Mouse (Mus musculus) liver, embryonic 16.5 days (tissue): ENCODE measurements around the gene Cntn1. TPM values are rescaled to one million over a fixed set of nuclear protein-coding genes. Genes with fewer than 3 reads are reported as not detected.

Experiments used
- ATAC-seq: fragments of 200-750 bp; cut with Nextera tagmentation; 2 replicates; pipeline ENCODE4 v1.8.0; 2017; ENCODE audit warnings: low read depth, mild to moderate bottlenecking, moderate number of reproducible peaks, moderate library complexity
- H3K27ac ChIP-seq: fragments of 300-500 bp; sonication (generic); 2 replicates; pipeline ENCODE4 v1.5.1; 2014; ENCODE audit warnings: mild to moderate bottlenecking, low read length
- H3K27me3 ChIP-seq: fragments of 300-500 bp; sonication (generic); 2 replicates; pipeline ENCODE4 v1.6.1; 2014; ENCODE audit warnings: low read depth, low read length, mixed read lengths; ENCODE audit not compliant: control insufficient read depth, insufficient read depth
- H3K36me3 ChIP-seq: fragments of 300-500 bp; sonication (generic); 2 replicates; pipeline ENCODE4 v1.6.1; 2014; ENCODE audit warnings: mild to moderate bottlenecking; ENCODE audit not compliant: control insufficient read depth, insufficient read depth
- H3K4me1 ChIP-seq: fragments of 300-500 bp; sonication (generic); 2 replicates; pipeline ENCODE4 v1.6.1; 2014; ENCODE audit warnings: low read depth, low read length, mixed read lengths; ENCODE audit not compliant: control insufficient read depth
- H3K4me2 ChIP-seq: fragments of 300-500 bp; sonication (generic); 2 replicates; pipeline ENCODE4 v1.6.1; 2014; ENCODE audit warnings: low read depth, low read length, mixed read lengths
- H3K4me3 ChIP-seq: fragments of 300-500 bp; sonication (generic); 2 replicates; pipeline ENCODE4 v1.5.1; 2014; ENCODE audit warnings: low read depth, mild to moderate bottlenecking, low read length
- H3K9ac ChIP-seq: fragments of 300-500 bp; sonication (generic); 2 replicates; pipeline ENCODE4 v1.6.1; 2014; ENCODE audit warnings: low read depth, low read length
- H3K9me3 ChIP-seq: fragments of 300-500 bp; sonication (generic); replicated peaks from 2 replicates; pipeline ENCODE4 v1.6.1; 2016; ENCODE audit warnings: low read length; ENCODE audit not compliant: control insufficient read depth
- WGBS: fragments of 180-500 bp; shearing (Covaris S2); extraction: QIAGEN DNeasy Blood & Tissue Kit; methylation state at CpG from one replicate; pipeline ENCODE4 v1.1.7; 2014; ENCODE audit not compliant: insufficient replicate concordance; 5-methylcytosine and 5-hydroxymethylcytosine counted together
- polyA plus RNA-seq: library from polyadenylated mRNA; unstranded; fragments of >200 nt; fragmentation: Nextera tagmentation; extraction: Ambion mirVana; gene quantifications from 2 replicates; pipeline ENCODE4 v1.2.1, GENCODE M21; 2015

The Cntn1 gene
- polyA plus RNA-seq, 1 experiment from 2014 or later = 0.08 TPM

- Histone ChIP-seq H3K4me2 (no peak overlapping the region), H3K9ac (no peak overlapping the region), H3K4me3 (no peak overlapping the region), H3K36me3 (no peaks in the 10 kb centered on the region), H3K9me3 (no peaks in the 10 kb centered on the region), H3K27me3 (no peaks in the 10 kb centered on the region), H3K4me1 (no peaks in the 10 kb centered on the region), H3K27ac (no peak overlapping the region)
- ATAC-seq = no peak
- 42% methylated on average over 4 of the region's 4 CpGs for WGBS
These were observed 111.9 kb downstream of the Cntn1 start for GRCm38 (mm10) chr15:92162835-92163234.

- 58% methylated on average over 3 of the region's 3 CpGs for WGBS
These were observed 113.2 kb downstream of the Cntn1 start for GRCm38 (mm10) chr15:92164127-92164526.

GRCm38 (mm10) chr15:92166266-92166665, 115.3 kb downstream of the Cntn1 start:
- 71% methylated on average over 5 of the region's 5 CpGs for WGBS
- Histone ChIP-seq H3K27me3 (no peaks in the 10 kb centered on the region), H3K4me2 (no peak overlapping the region), H3K9me3 (no peaks in the 10 kb centered on the region), H3K36me3 (no peaks in the 10 kb centered on the region), H3K4me3 (no peak overlapping the region), H3K27ac (no peak overlapping the region), H3K9ac (no peak overlapping the region), H3K4me1 (no peaks in the 10 kb centered on the region)
- no peak for ATAC-seq

More at GRCm38 (mm10) chr15:92164127-92164526, 113.2 kb downstream of the Cntn1 start:
- Histone ChIP-seq H3K9me3 (no peaks in the 10 kb centered on the region), H3K36me3 (no peaks in the 10 kb centered on the region), H3K27ac (no peak overlapping the region), H3K4me3 (no peak overlapping the region), H3K27me3 (no peaks in the 10 kb centered on the region), H3K9ac (no peak overlapping the region), H3K4me1 (no peaks in the 10 kb centered on the region), H3K4me2 (no peak overlapping the region)
- no peak for ATAC-seq

DNA sequence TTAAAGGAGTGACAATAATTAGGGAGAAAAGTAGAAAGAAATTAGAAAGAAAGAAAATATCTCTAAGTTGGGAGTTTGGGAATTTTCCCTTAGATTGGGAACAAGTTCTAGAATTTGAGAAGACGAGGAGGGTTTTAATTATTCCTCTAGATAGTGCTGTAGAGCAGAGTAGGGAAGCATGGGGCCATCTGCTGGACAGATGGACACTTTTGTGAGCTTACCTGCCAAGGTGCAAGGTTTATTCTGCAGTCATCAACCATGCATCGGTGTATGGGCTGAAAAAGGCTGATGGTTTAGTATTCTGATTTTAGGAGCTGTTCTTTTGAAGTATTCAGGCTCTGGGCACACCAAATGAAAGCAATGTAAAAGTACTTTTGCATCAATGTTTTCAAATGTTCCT, 124.8 kb downstream of the Cntn1 start:
- Histone ChIP-seq H3K4me2 (no peak overlapping the region), H3K4me1 (no peaks in the 10 kb centered on the region), H3K4me3 (no peak overlapping the region), H3K9ac (no peak overlapping the region), H3K36me3 (no peaks in the 10 kb centered on the region), H3K9me3 (no peaks in the 10 kb centered on the region), H3K27me3 (no peaks in the 10 kb centered on the region), H3K27ac (no peak overlapping the region)
- no peak for ATAC-seq
- WGBS = 55% methylated on average over 2 of the region's 2 CpGs

GRCm38 (mm10) chr15:92177413-92177812, 126.4 kb downstream of the Cntn1 start:
- Histone ChIP-seq H3K27me3 (no peaks in the 10 kb centered on the region), H3K27ac (no peak overlapping the region), H3K4me3 (no peak overlapping the region), H3K9ac (no peak overlapping the region), H3K36me3 (no peaks in the 10 kb centered on the region), H3K4me2 (no peak overlapping the region), H3K4me1 (no peaks in the 10 kb centered on the region), H3K9me3 (no peaks in the 10 kb centered on the region)
- WGBS = 64% methylated on average over 9 of the region's 9 CpGs
- ATAC-seq = no peak

DNA sequence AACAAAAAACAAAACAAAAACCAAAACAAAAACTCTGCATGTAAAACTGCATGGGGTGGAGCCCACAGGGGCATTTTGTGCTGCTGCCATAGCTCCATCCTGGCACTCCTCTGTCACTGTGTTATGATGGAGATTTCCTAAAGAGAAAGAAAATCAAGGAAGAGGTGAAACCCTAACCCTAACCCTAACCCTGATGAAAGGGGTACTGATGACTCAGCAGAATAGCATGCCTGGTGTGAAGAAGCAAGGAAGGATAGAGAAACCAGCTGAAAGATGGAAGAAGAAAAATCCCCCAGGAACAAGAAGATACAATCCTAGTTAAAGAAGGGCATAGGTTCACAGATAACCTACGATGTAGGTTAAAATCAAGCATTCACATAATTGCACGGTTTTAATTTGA, 134.5 kb downstream of the Cntn1 start:
- H3K9me3 ChIP-seq = no peaks in the 10 kb centered on the region
- WGBS = 73% methylated on average over 2 of the region's 2 CpGs
- H3K4me2 ChIP-seq = no peak overlapping the region
- H3K27me3 ChIP-seq = no peaks in the 10 kb centered on the region
- no peak overlapping the region for H3K4me3 ChIP-seq
- ATAC-seq = no peak
- no peaks in the 10 kb centered on the region for H3K4me1 ChIP-seq
- H3K9ac ChIP-seq = no peak overlapping the region
- no peaks in the 10 kb centered on the region for H3K36me3 ChIP-seq
- H3K27ac ChIP-seq = no peak overlapping the region

- ATAC-seq = no peak
- no peak overlapping the region for H3K27ac ChIP-seq
- H3K27me3 ChIP-seq = no peaks in the 10 kb centered on the region
- H3K9me3 ChIP-seq = no peaks in the 10 kb centered on the region
- H3K36me3 ChIP-seq = no peaks in the 10 kb centered on the region
- no peak overlapping the region for H3K4me2 ChIP-seq
- WGBS = 41% methylated on average over 2 of the region's 2 CpGs
- no peaks in the 10 kb centered on the region for H3K4me1 ChIP-seq
- H3K4me3 ChIP-seq = no peak overlapping the region
- no peak overlapping the region for H3K9ac ChIP-seq
These were observed 139.0 kb downstream of the Cntn1 start for GRCm38 (mm10) chr15:92190000-92190399.

DNA sequence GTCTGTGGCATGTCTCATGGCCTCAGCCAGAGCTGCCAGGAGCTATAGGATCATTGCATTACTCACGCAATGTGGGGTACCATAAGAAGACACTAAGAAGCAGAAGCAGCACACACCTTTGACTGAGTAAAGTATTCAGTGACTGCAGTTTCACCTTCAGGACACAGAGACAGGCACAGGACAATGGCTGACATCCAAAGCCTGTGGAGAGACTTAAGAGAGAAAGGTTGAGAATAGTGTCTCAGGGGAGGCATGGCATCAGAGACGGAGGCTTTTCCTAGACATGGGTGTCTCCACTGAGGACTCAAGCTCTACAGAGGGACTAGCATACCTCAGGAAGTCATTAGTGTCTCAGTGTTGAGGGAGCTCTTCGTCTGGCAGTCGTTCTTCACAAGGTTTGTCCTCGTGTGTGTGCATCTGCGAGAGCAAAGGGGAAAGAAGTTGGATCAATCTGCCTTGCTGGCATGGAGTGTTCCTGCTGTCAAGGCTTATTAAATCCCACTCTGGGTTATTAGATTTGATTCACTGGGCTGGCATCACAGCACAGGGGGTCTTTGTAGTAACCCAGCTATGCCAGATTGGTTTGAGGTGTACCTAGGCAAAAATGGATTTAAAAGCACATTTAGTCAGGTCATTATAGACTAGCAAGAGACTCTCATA, 149.5 kb downstream of the Cntn1 start:
- ATAC-seq = no peak
- WGBS = 51% methylated on average over 6 of the region's 6 CpGs
- no peaks in the 10 kb centered on the region for H3K4me1 ChIP-seq
- H3K9ac ChIP-seq = no peak overlapping the region
- no peak overlapping the region for H3K4me3 ChIP-seq
- H3K9me3 ChIP-seq = no peaks in the 10 kb centered on the region
- no peaks in the 10 kb centered on the region for H3K27me3 ChIP-seq
- no peak overlapping the region for H3K4me2 ChIP-seq
- no peaks in the 10 kb centered on the region for H3K36me3 ChIP-seq
- H3K27ac ChIP-seq = no peak overlapping the region

GRCm38 (mm10) chr15:92206695-92207094, 155.7 kb downstream of the Cntn1 start:
- H3K27me3 ChIP-seq = no peaks in the 10 kb centered on the region
- H3K27ac ChIP-seq = no peak overlapping the region
- no peak for ATAC-seq
- H3K36me3 ChIP-seq = no peaks in the 10 kb centered on the region
- 65% methylated on average over 4 of the region's 4 CpGs for WGBS
- no peak overlapping the region for H3K4me2 ChIP-seq
- no peak overlapping the region for H3K4me3 ChIP-seq
- H3K4me1 ChIP-seq = no peaks in the 10 kb centered on the region
- no peaks in the 10 kb centered on the region for H3K9me3 ChIP-seq
- H3K9ac ChIP-seq = no peak overlapping the region
